Mouse (Mus musculus): Measurements from ENCODE around the gene Gusb. TPM values are rescaled to one million over a fixed set of nuclear protein-coding genes. Genes with fewer than 3 reads are reported as not detected.
"Not testable (repeated sequence)": the region's sequence is repeated elsewhere in the genome, so short reads cannot be mapped to it uniquely, and the experiment has no call there.

The Gusb gene
- polyA plus RNA-seq, 1 experiment from 2014 or later: 50.2 TPM

DNA sequence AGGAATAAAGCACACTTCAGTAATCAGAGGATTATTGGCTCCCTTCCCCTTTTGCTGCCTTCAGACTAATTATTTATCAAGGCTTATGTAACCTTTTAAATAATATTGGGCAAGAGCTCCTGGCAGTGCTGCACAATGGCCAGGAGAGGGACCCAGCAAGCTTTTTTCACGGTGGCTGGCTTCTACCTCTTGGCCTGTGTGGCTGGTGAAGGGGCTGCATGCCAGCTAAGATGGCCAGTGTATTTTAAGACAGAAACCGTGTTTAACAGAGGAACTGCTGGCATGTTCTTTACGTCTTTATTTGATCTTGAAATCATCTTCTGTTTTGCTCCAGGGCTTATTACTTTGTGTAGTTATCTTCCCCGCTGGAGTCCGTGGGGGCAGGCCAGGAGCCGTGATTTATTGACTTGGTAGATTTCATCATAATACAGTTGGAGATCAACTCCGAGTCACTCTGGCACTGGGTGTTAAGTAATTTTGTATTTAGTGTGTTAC is 41.4 kb upstream of the Gusb start:
- Histone ChIP-seq H3K4me1 (ENCODE audit: control insufficient read depth, insufficient read depth, low read length) (peaks cover 9% of the 10 kb centered on the region), H3K4me3 (ENCODE audit: low read depth, low read length) (no peak overlapping the region), H3K9ac (ENCODE audit: low read depth, low read length) (no peak overlapping the region), H3K4me2 (no peak overlapping the region), H3K9me3 (replicated peaks; ENCODE audit: control insufficient read depth, low read length) (no peaks in the 10 kb centered on the region), H3K27ac (ENCODE audit: low read depth, low read length) (no peak overlapping the region), H3K27me3 (ENCODE audit: control insufficient read depth, insufficient read depth, low read length) (peaks cover 38% of the 10 kb centered on the region), H3K36me3 (ENCODE audit: control insufficient read depth, insufficient read depth, low read length) (peaks cover 17% of the 10 kb centered on the region)
- ATAC-seq (replicated peaks; ENCODE audit: insufficient number of reproducible peaks, low FRiP score, low TSS enrichment): no peak
- WGBS (ENCODE audit: insufficient replicate concordance): 82% methylated on average over 7 of the region's 7 CpGs

DNA sequence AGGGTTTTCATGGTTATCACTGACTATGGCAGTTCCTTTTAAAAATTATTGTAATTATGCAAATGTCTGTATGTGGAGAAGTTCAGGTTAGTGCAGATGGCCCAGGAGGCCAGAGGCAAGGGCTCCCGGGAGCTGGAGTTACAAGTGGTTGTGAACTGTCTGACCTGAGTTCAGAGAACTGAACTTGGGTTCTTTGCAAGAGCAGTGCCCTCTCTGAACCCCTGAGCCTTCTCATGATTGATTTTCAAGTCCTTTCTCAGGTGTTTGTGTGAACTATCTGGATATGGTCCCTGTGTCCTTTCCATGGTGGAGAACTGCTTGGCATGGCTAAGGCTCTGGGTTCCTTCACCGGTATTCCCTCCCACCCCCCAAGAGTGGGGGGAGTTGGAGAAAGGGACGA is 40.9 kb upstream of the Gusb start:
- Histone ChIP-seq H3K27me3 (ENCODE audit: control insufficient read depth, insufficient read depth, low read length) (peaks cover 33% of the 10 kb centered on the region), H3K4me3 (ENCODE audit: low read depth, low read length) (no peak overlapping the region), H3K9ac (ENCODE audit: low read depth, low read length) (no peak overlapping the region), H3K4me1 (ENCODE audit: control insufficient read depth, insufficient read depth, low read length) (peaks cover 9% of the 10 kb centered on the region), H3K27ac (ENCODE audit: low read depth, low read length) (no peak overlapping the region), H3K9me3 (replicated peaks; ENCODE audit: control insufficient read depth, low read length) (no peaks in the 10 kb centered on the region), H3K4me2 (no peak overlapping the region), H3K36me3 (ENCODE audit: control insufficient read depth, insufficient read depth, low read length) (peaks cover 17% of the 10 kb centered on the region)
- no peak for ATAC-seq (replicated peaks; ENCODE audit: insufficient number of reproducible peaks, low FRiP score, low TSS enrichment)
- WGBS (ENCODE audit: insufficient replicate concordance): 89% methylated on average over 3 of the region's 3 CpGs

DNA sequence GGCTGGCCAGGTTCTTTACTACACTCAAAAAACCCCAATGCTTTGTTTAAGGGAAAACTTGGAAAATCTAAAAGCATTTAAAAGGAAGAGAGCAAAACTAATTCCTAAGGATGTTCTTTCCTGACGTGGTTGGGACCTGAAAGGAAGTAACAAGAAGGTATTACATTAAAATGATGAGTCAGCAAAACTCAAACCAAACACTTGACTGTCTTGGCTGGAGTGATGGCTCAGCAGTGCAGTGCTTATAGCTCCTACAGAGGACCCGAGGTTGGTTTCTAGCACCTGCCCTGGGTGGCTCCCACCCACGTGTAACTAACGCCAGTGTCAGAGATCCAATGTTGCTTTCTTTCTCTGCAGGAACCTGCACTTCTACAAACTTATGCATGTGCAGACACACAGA is 38.4 kb upstream of the Gusb start:
- Histone ChIP-seq H3K27ac (ENCODE audit: low read depth, low read length) (no peak overlapping the region), H3K4me3 (ENCODE audit: low read depth, low read length) (no peak overlapping the region), H3K9me3 (replicated peaks; ENCODE audit: control insufficient read depth, low read length) (no peaks in the 10 kb centered on the region), H3K4me1 (ENCODE audit: control insufficient read depth, insufficient read depth, low read length) (peaks cover 3% of the 10 kb centered on the region), H3K36me3 (ENCODE audit: control insufficient read depth, insufficient read depth, low read length) (peaks cover 12% of the 10 kb centered on the region), H3K4me2 (no peak overlapping the region), H3K27me3 (ENCODE audit: control insufficient read depth, insufficient read depth, low read length) (peaks cover 30% of the 10 kb centered on the region), H3K9ac (ENCODE audit: low read depth, low read length) (no peak overlapping the region)
- 84% methylated on average over 4 of the region's 4 CpGs for WGBS (ENCODE audit: insufficient replicate concordance)
- no peak for ATAC-seq (replicated peaks; ENCODE audit: insufficient number of reproducible peaks, low FRiP score, low TSS enrichment)

DNA sequence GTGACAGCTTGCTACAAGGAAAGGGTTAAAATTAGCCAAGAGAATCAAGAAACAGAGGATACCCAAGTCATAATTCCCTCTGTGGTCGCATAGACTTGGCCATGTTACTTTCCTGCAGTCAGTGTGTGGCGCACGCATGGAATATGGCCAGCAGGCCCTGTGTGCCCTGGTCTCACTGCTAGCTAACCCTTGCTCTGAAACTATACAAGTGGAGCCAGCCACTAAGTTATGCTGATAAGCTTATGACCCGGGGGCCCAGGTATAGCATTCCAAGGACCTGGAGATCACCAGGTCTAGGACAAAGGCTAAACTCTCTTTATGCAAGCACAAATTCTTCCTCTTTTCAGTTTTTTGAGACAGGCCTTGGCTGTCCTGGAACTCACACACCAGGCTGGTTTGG is 37.9 kb upstream of the Gusb start:
- ATAC-seq (replicated peaks; ENCODE audit: insufficient number of reproducible peaks, low FRiP score, low TSS enrichment): no peak
- Histone ChIP-seq H3K9me3 (replicated peaks; ENCODE audit: control insufficient read depth, low read length) (no peaks in the 10 kb centered on the region), H3K4me2 (no peak overlapping the region), H3K27me3 (ENCODE audit: control insufficient read depth, insufficient read depth, low read length) (peaks cover 30% of the 10 kb centered on the region), H3K9ac (ENCODE audit: low read depth, low read length) (no peak overlapping the region), H3K36me3 (ENCODE audit: control insufficient read depth, insufficient read depth, low read length) (peaks cover 12% of the 10 kb centered on the region), H3K27ac (ENCODE audit: low read depth, low read length) (no peak overlapping the region), H3K4me3 (ENCODE audit: low read depth, low read length) (no peak overlapping the region), H3K4me1 (ENCODE audit: control insufficient read depth, insufficient read depth, low read length) (no peaks in the 10 kb centered on the region)
- WGBS (ENCODE audit: insufficient replicate concordance): 93% methylated on average over 4 of the region's 4 CpGs

DNA sequence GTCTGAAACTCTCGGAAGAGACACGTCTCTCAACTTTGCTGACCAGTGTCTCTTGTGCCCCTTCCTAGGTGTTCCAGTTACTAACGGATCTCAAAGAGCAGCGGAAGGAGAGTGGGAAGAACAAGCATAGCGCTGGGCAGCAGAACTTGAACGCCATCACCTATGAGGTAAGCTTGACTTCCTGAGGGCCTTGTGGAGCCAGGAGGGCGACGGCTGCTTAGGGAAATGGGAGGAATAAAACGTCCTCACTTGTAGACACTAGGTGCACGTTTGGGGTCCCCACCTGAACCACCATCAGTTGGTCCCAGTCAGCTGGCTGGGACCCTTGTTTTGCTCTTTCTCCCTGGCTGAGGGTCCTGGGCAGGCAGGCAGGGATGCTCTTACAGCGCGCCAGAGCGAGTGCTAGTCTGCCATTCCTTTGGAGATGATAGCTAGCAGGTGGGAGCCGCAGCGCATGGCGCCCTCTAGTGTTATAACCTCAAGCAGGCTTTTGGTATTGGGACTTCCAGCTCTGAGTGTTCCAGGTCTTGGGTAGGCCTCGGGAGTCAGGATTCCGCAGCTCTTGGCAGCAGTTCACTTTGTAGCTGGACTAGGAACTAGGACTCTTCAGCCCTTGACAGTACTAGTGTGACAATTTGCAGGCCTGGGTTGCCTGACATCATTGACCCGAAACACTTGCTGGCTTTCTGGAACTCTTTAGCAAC is 35.1 kb upstream of the Gusb start:
- ATAC-seq (replicated peaks; ENCODE audit: insufficient number of reproducible peaks, low FRiP score, low TSS enrichment): no peak

DNA sequence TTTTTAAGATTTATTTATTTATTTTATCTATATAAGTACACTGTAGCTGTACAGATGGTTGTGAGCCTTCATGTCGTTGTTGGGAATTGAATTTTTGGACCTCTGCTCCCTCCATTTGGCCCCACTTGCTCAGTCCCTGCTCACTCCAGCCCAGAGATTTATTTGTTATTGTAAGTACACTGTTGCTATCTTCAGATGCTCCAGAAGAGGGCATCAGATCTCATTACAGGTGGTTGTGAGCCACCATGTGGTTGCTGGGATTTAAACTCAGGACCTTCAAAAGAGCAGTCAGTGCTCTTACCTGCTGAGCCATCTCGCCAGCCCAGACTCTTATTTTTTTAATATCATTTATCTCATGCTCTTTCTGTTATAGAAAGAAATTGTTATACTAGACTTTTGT is 33.5 kb upstream of the Gusb start:
- H3K4me2 ChIP-seq; H3K27me3 ChIP-seq (ENCODE audit: control insufficient read depth, insufficient read depth, low read length); H3K4me1 ChIP-seq (ENCODE audit: control insufficient read depth, insufficient read depth, low read length); H3K9ac ChIP-seq (ENCODE audit: low read depth, low read length); ATAC-seq (replicated peaks; ENCODE audit: insufficient number of reproducible peaks, low FRiP score, low TSS enrichment); H3K4me3 ChIP-seq (ENCODE audit: low read depth, low read length); H3K36me3 ChIP-seq (ENCODE audit: control insufficient read depth, insufficient read depth, low read length); H3K27ac ChIP-seq (ENCODE audit: low read depth, low read length); H3K9me3 ChIP-seq (replicated peaks; ENCODE audit: control insufficient read depth, low read length): not testable (repeated sequence)
- 69% methylated on average over 2 of the region's 2 CpGs for WGBS (ENCODE audit: insufficient replicate concordance)

More for the DNA sequence above, 35.1 kb upstream of the Gusb start:
- no peaks in the 10 kb centered on the region for H3K9me3 ChIP-seq (replicated peaks; ENCODE audit: control insufficient read depth, low read length)
- WGBS (ENCODE audit: insufficient replicate concordance): 63% methylated on average over 19 of the region's 19 CpGs
- peaks cover 8% of the 10 kb centered on the region for H3K36me3 ChIP-seq (ENCODE audit: control insufficient read depth, insufficient read depth, low read length)
- H3K27me3 ChIP-seq (ENCODE audit: control insufficient read depth, insufficient read depth, low read length): peaks cover 4% of the 10 kb centered on the region; the same call in 1 of the 2 replicates
- H3K4me1 ChIP-seq (ENCODE audit: control insufficient read depth, insufficient read depth, low read length): no peaks in the 10 kb centered on the region
- no peak overlapping the region for H3K4me2 ChIP-seq
- H3K27ac ChIP-seq (ENCODE audit: low read depth, low read length): no peak overlapping the region
- no peak overlapping the region for H3K4me3 ChIP-seq (ENCODE audit: low read depth, low read length)
- no peak overlapping the region for H3K9ac ChIP-seq (ENCODE audit: low read depth, low read length)

DNA sequence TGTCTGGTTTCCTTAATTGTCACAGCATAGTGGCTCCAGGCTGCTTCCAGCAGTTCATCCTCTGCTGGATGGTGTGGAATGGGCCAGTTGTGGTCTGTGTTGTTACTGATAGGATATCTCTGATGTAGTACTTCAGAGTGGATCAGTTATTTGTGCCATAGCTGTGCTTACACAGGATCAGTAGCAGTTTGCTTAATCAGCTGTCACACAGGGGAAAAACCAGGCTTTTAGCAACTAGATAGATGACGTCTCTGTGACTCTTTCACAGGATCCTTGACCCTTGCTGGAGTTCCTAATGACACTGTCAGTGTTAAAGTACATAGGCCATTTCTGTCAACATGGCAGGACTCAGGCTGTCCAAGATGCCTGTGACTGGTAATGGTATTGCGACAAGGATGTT is 31.0 kb upstream of the Gusb start:
- Histone ChIP-seq H3K9ac (ENCODE audit: low read depth, low read length) (no peak overlapping the region), H3K4me3 (ENCODE audit: low read depth, low read length) (no peak overlapping the region)
- 58% methylated on average over 2 of the region's 2 CpGs for whole genome bisulfite sequencing (ENCODE audit: insufficient replicate concordance)

DNA sequence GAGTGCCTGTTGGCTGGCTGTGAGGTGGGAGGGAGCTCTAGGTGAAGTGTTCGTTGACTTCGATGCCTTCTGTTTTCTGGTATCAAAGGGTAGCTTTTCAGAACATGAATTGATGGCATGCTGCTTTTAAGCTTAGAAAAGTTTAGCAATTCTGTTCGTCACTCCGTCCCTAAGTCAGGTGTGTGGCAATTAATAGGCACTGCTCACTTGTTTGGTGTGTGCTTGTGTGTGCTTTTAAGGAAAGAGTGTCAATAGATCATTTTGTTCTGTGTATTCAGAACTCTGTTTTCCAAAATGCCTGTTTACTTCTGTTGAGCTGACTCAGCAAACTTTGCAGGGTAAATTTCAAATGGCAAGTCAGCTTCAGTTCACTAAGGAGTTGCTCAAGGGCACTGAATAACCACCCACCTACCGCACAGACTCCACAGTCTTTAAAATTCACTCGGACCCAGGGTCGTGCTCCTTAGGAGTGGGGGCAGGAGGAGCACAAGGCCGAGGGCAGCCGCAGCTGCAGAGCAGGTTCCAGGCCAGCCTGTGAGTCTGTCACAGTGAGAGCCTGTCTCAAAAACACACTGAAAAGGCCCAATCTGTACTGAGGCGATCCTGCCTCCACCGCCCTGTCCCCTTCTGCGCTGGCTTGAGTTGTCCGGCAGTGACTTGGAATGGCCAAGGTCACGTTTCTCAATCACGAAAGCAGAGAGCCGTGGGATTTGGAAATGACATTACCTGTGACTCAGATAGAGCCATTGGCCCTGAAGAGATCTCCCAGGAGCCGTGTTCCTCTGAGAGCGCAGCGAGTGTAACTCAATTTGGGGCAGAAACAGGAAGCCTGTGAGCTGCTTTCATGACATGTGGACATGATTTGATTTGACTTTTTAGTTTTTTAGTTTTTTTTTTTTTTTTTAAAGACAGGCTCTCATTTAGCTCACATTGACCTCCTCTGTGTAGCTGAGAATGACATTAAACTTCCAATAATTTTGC is 28.9 kb upstream of the Gusb start:
- ATAC-seq (replicated peaks; ENCODE audit: insufficient number of reproducible peaks, low FRiP score, low TSS enrichment): no peak
- 92% methylated on average over 19 of the region's 19 CpGs for WGBS (ENCODE audit: insufficient replicate concordance)
- H3K9ac ChIP-seq (ENCODE audit: low read depth, low read length): no peak overlapping the region

More for the DNA sequence above, 31.0 kb upstream of the Gusb start:
- no peaks in the 10 kb centered on the region for H3K9me3 ChIP-seq (replicated peaks; ENCODE audit: control insufficient read depth, low read length)
- no peaks in the 10 kb centered on the region for H3K27me3 ChIP-seq (ENCODE audit: control insufficient read depth, insufficient read depth, low read length)
- H3K27ac ChIP-seq (ENCODE audit: low read depth, low read length): no peak overlapping the region
- H3K36me3 ChIP-seq (ENCODE audit: control insufficient read depth, insufficient read depth, low read length): no peaks in the 10 kb centered on the region
- H3K4me1 ChIP-seq (ENCODE audit: control insufficient read depth, insufficient read depth, low read length): no peaks in the 10 kb centered on the region; the same call in 1 of the 2 replicates
- no peak overlapping the region for H3K4me2 ChIP-seq
- ATAC-seq (replicated peaks; ENCODE audit: insufficient number of reproducible peaks, low FRiP score, low TSS enrichment): no peak

More for the DNA sequence above, 28.9 kb upstream of the Gusb start:
- H3K27me3 ChIP-seq (ENCODE audit: control insufficient read depth, insufficient read depth, low read length): peaks cover 3% of the 10 kb centered on the region; the same call in 1 of the 2 replicates
- H3K9me3 ChIP-seq (replicated peaks; ENCODE audit: control insufficient read depth, low read length): no peaks in the 10 kb centered on the region
- no peak overlapping the region for H3K4me3 ChIP-seq (ENCODE audit: low read depth, low read length)
- no peaks in the 10 kb centered on the region; the same call in 1 of the 2 replicates for H3K4me1 ChIP-seq (ENCODE audit: control insufficient read depth, insufficient read depth, low read length)
- no peak overlapping the region for H3K27ac ChIP-seq (ENCODE audit: low read depth, low read length)
- H3K36me3 ChIP-seq (ENCODE audit: control insufficient read depth, insufficient read depth, low read length): no peaks in the 10 kb centered on the region
- H3K4me2 ChIP-seq: no peak overlapping the region
